Mouse (Mus musculus): ENCODE results near the gene Gbp5. TPM values are rescaled to one million over a fixed set of nuclear protein-coding genes. Genes with fewer than 3 reads are reported as not detected.

Gbp5 gene
- polyA plus RNA-seq, 2 experiments = 0.04 to 0.26 TPM

DNA sequence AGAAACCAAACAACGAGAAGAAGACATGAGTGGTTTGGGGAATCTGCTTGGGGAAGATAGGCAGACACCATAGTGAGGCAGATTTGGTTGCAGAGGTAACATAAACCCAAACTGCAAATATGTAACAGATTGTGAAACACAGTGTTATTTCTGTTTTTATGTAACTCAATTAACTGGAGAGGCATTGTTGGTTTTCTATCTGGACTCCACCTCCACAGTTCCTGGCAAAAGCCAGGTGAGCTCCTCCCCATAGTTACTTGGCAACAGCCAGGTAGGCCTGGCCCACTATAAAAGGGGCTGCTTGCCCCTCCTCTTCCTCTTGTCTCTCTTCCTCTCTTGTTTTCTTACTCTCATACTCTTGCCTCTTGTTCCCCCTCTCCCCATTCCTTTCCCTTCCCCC is 60.8 kb downstream of the Gbp5 start:
- ATAC-seq (ENCODE audit: insufficient read depth) (no peak), DNase-seq (ENCODE audit: low read depth in 3 of 3, low spot score in 3 of 3) (no peak)
- 50% methylated on average over 1 of the region's 1 CpGs for WGBS (ENCODE audit: insufficient replicate concordance)
- Histone ChIP-seq H3K27ac (no peak overlapping the region), H3K4me3 (ENCODE audit: insufficient read depth in 1 of 2, low read depth in 2 of 2, low read length in 2 of 2) (no peak overlapping the region), H3K9me3 (ENCODE audit: control insufficient read depth, low read length) (no peaks in the 10 kb centered on the region), H3K36me3 (replicated peaks; ENCODE audit: control insufficient read depth, insufficient read depth, low read depth) (no peaks in the 10 kb centered on the region), H3K4me2 (ENCODE audit: low read depth) (no peak overlapping the region), H3K27me3 (ENCODE audit: control insufficient read depth, insufficient read depth, low read length) (no peaks in the 10 kb centered on the region), H3K9ac (replicated peaks) (no peak overlapping the region), H3K4me1 (replicated peaks; ENCODE audit: control insufficient read depth in 2 of 2, insufficient read depth in 2 of 2, low read length in 1 of 2) (no peaks in the 10 kb centered on the region)
- no peak for TF ChIP-seq CTCF (IDR thresholded peaks at IDR 0.05; ENCODE audit: low read depth)
- TF ChIP-seq EP300 (IDR thresholded peaks at IDR 0.05; ENCODE audit: low read depth) = no peak

GRCm38 (mm10) chr3:142555623-142556022 is 61.8 kb downstream of the Gbp5 start:
- ATAC-seq (ENCODE audit: insufficient read depth) (no peak), DNase-seq (ENCODE audit: low read depth in 3 of 3, low spot score in 3 of 3) (no peak)
- H3K9ac ChIP-seq (replicated peaks) = no peak overlapping the region
- no peaks in the 10 kb centered on the region for H3K27me3 ChIP-seq (ENCODE audit: control insufficient read depth, insufficient read depth, low read length)
- H3K4me1 ChIP-seq (replicated peaks; ENCODE audit: control insufficient read depth in 2 of 2, insufficient read depth in 2 of 2, low read length in 1 of 2) = peaks cover 0 to 3% of the 10 kb centered on the region in 2 experiments; a peak in 1 of 4 replicates
- 75% methylated on average over 11 of the region's 11 CpGs for WGBS (ENCODE audit: insufficient replicate concordance)
- no peak overlapping the region for H3K4me2 ChIP-seq (ENCODE audit: low read depth)
- H3K4me3 ChIP-seq (ENCODE audit: insufficient read depth in 1 of 2, low read depth in 2 of 2, low read length in 2 of 2) = no peak overlapping the region
- no peaks in the 10 kb centered on the region for H3K9me3 ChIP-seq (ENCODE audit: control insufficient read depth, low read length)
- TF ChIP-seq EP300 (IDR thresholded peaks at IDR 0.05; ENCODE audit: low read depth) (no peak), CTCF (IDR thresholded peaks at IDR 0.05; ENCODE audit: low read depth) (no peak)
- H3K27ac ChIP-seq = no peak overlapping the region
- no peaks in the 10 kb centered on the region for H3K36me3 ChIP-seq (replicated peaks; ENCODE audit: control insufficient read depth, insufficient read depth, low read depth)

GRCm38 (mm10) chr3:142559632-142560228 is 66.0 kb downstream of the Gbp5 start, which contains the start of gene Gbp3:
Gbp3 (plus strand) TSS chr3:142560026.
- Histone ChIP-seq H3K9me3 (ENCODE audit: control insufficient read depth, low read length) (no peaks in the 10 kb centered on the region), H3K9ac (replicated peaks) (peak within 1 kb of the TSS; percentile 27; the same call in 1 of the 2 replicates), H3K36me3 (replicated peaks; ENCODE audit: control insufficient read depth, insufficient read depth, low read depth) (no peaks in the 10 kb centered on the region), H3K4me3 (ENCODE audit: insufficient read depth in 1 of 2, low read depth in 2 of 2, low read length in 2 of 2) (peak within 1 kb of the TSS; percentile 44 to 69), H3K27me3 (ENCODE audit: control insufficient read depth, insufficient read depth, low read length) (no peaks in the 10 kb centered on the region), H3K4me2 (ENCODE audit: low read depth) (peak within 1 kb of the TSS; percentile 60), H3K27ac (no peak within 1 kb of the TSS), H3K4me1 (replicated peaks; ENCODE audit: control insufficient read depth in 2 of 2, insufficient read depth in 2 of 2, low read length in 1 of 2) (peaks cover 0 to 3% of the 10 kb centered on the region in 2 experiments; a peak in 1 of 4 replicates)
- ATAC-seq (ENCODE audit: insufficient read depth) (no peak), DNase-seq (ENCODE audit: low read depth in 3 of 3, low spot score in 3 of 3) (no peak)
- WGBS (ENCODE audit: insufficient replicate concordance) = 14% methylated on average over 3 of the region's 3 CpGs
- TF ChIP-seq EP300 (IDR thresholded peaks at IDR 0.05; ENCODE audit: low read depth) (no peak), CTCF (IDR thresholded peaks at IDR 0.05; ENCODE audit: low read depth) (no peak)

- H3K36me3 ChIP-seq (replicated peaks; ENCODE audit: control insufficient read depth, insufficient read depth, low read depth) = no peaks in the 10 kb centered on the region
- peak; percentile 50 to 52 (median 52) for DNase-seq (ENCODE audit: low read depth in 3 of 3, low spot score in 3 of 3)
- no peaks in the 10 kb centered on the region for H3K9me3 ChIP-seq (ENCODE audit: control insufficient read depth, low read length)
- TF ChIP-seq CTCF (IDR thresholded peaks at IDR 0.05; ENCODE audit: low read depth) = peak; percentile 96
- no peak for TF ChIP-seq EP300 (IDR thresholded peaks at IDR 0.05; ENCODE audit: low read depth)
- peak; percentile 68 for ATAC-seq (ENCODE audit: insufficient read depth)
- H3K4me3 ChIP-seq (ENCODE audit: insufficient read depth in 1 of 2, low read depth in 2 of 2, low read length in 2 of 2) = peak overlapping the region; percentile 44 to 69
- peak overlapping the region; percentile 27; the same call in 1 of the 2 replicates for H3K9ac ChIP-seq (replicated peaks)
- peaks cover 0 to 3% of the 10 kb centered on the region in 2 experiments; a peak in 1 of 4 replicates for H3K4me1 ChIP-seq (replicated peaks; ENCODE audit: control insufficient read depth in 2 of 2, insufficient read depth in 2 of 2, low read length in 1 of 2)
- H3K27ac ChIP-seq = no peak overlapping the region
- H3K27me3 ChIP-seq (ENCODE audit: control insufficient read depth, insufficient read depth, low read length) = no peaks in the 10 kb centered on the region
- 2% methylated on average over 12 of the region's 12 CpGs for WGBS (ENCODE audit: insufficient replicate concordance)
- peak overlapping the region; percentile 60 for H3K4me2 ChIP-seq (ENCODE audit: low read depth)
Measured at GRCm38 (mm10) chr3:142560296-142560948, 66.6 kb downstream of the Gbp5 start.

GRCm38 (mm10) chr3:142561045-142561646 is 67.4 kb downstream of the Gbp5 start:
- 66% methylated on average over 14 of the region's 14 CpGs for WGBS (ENCODE audit: insufficient replicate concordance)
- no peaks in the 10 kb centered on the region for H3K36me3 ChIP-seq (replicated peaks; ENCODE audit: control insufficient read depth, insufficient read depth, low read depth)
- H3K4me1 ChIP-seq (replicated peaks; ENCODE audit: control insufficient read depth in 2 of 2, insufficient read depth in 2 of 2, low read length in 1 of 2) = peaks cover 0 to 3% of the 10 kb centered on the region in 2 experiments; a peak in 1 of 4 replicates
- H3K27me3 ChIP-seq (ENCODE audit: control insufficient read depth, insufficient read depth, low read length) = no peaks in the 10 kb centered on the region
- TF ChIP-seq CTCF (IDR thresholded peaks at IDR 0.05; ENCODE audit: low read depth) (no peak), EP300 (IDR thresholded peaks at IDR 0.05; ENCODE audit: low read depth) (no peak)
- no peak overlapping the region for H3K4me3 ChIP-seq (ENCODE audit: insufficient read depth in 1 of 2, low read depth in 2 of 2, low read length in 2 of 2)
- H3K9me3 ChIP-seq (ENCODE audit: control insufficient read depth, low read length) = no peaks in the 10 kb centered on the region
- no peak overlapping the region for H3K9ac ChIP-seq (replicated peaks)
- ATAC-seq (ENCODE audit: insufficient read depth) = no peak
- no peak for DNase-seq (ENCODE audit: low read depth in 3 of 3, low spot score in 3 of 3)
- H3K4me2 ChIP-seq (ENCODE audit: low read depth) = peak overlapping the region; percentile 60; the same call in 1 of the 2 replicates
- no peak overlapping the region for H3K27ac ChIP-seq
